Mouse (Mus musculus): ENCODE results near the gene Zfp599.

GRCm38 (mm10) chr9:22230061-22230460, 29.6 kb downstream of the Zfp599 start:
- TF ChIP-seq CTCF (conservative IDR thresholded peaks at IDR 0.05 in 1 of 2, IDR thresholded peaks at IDR 0.05 in 1 of 2; ENCODE audit: low read depth in 2 of 2, low read length in 2 of 2) (no peak), POLR2A (IDR thresholded peaks at IDR 0.05; ENCODE audit: low read depth, low read length) (no peak), PAX5 (IDR thresholded peaks at IDR 0.05; ENCODE audit: low read length) (no peak), GABPA (IDR thresholded peaks at IDR 0.05; ENCODE audit: insufficient replicate concordance, low read depth, low read length) (no peak), MEF2A (IDR thresholded peaks at IDR 0.05; ENCODE audit: borderline replicate concordance, low read depth, low read length) (no peak), JUND (conservative IDR thresholded peaks at IDR 0.05; ENCODE audit: low read depth, low read length) (no peak), MAZ (IDR thresholded peaks at IDR 0.05; ENCODE audit: low read depth, low read length) (no peak), MYC (IDR thresholded peaks at IDR 0.05; ENCODE audit: low read depth, low read length) (no peak), ZNF384 (IDR thresholded peaks at IDR 0.05; ENCODE audit: low read depth, low read length) (no peak), NRF1 (IDR thresholded peaks at IDR 0.05; ENCODE audit: low read depth, low read length) (no peak), EP300 (IDR thresholded peaks at IDR 0.05; ENCODE audit: low read length) (no peak), POLR2AphosphoS2 (IDR thresholded peaks at IDR 0.05; ENCODE audit: low read depth, low read length) (no peak), CHD2 (IDR thresholded peaks at IDR 0.05; ENCODE audit: low read length) (no peak), MAX (IDR thresholded peaks at IDR 0.05; ENCODE audit: low read length) (no peak)

Measured in CH12.LX (cell line).